Mouse (Mus musculus) CH12.LX (cell line): ENCODE measurements around the gene Klhdc9.

Source experiments
- CTCF ChIP-seq, 2 experiments: IDR thresholded peaks in 1 of 2; conservative IDR thresholded peaks in 1 of 2; 2 replicates each; pipeline ENCODE4 v1.5.1; 2011 to 2012; ENCODE audit warnings: low read depth in 2 of 2, low read length in 2 of 2, improper control_type of control experiment in 1 of 2, inconsistent platforms in 1 of 2, mild to moderate bottlenecking in 1 of 2, moderate library complexity in 1 of 2
- GABPA ChIP-seq: IDR thresholded peaks from 2 replicates; pipeline ENCODE4 v1.6.1; 2012; ENCODE audit warnings: low read depth, low read length, improper control_type of control experiment, inconsistent platforms; ENCODE audit not compliant: insufficient replicate concordance
- KAT2A ChIP-seq: IDR thresholded peaks from 2 replicates; pipeline ENCODE4 v1.6.1; 2012; ENCODE audit warnings: low read length, improper control_type of control experiment, inconsistent platforms; ENCODE audit not compliant: insufficient replicate concordance
- MYC ChIP-seq: IDR thresholded peaks from 2 replicates; pipeline ENCODE4 v1.6.1; 2011; ENCODE audit warnings: low read depth, mild to moderate bottlenecking, improper control_type of control experiment, low read length
- POLR2A ChIP-seq: IDR thresholded peaks from 2 replicates; pipeline ENCODE4 v1.6.1; 2011; ENCODE audit warnings: low read depth, mild to moderate bottlenecking, improper control_type of control experiment, low read length
- RAD21 ChIP-seq: IDR thresholded peaks from 2 replicates; pipeline ENCODE4 v1.6.1; 2011; ENCODE audit warnings: low read depth, mild to moderate bottlenecking, low read length, improper control_type of control experiment, moderate library complexity
- ZC3H11A ChIP-seq: IDR thresholded peaks from 2 replicates; pipeline ENCODE4 v1.6.1; 2012; ENCODE audit warnings: low read depth, mild to moderate bottlenecking, inconsistent platforms, low read length, improper control_type of control experiment

GRCm38 (mm10) chr1:171379935-171380599, 19.5 kb upstream of the Klhdc9 start:
- TF ChIP-seq ZC3H11A (no peak), POLR2A (no peak), CTCF (conservative IDR thresholded peaks at IDR 0.05 in 1 of 2, IDR thresholded peaks at IDR 0.05 in 1 of 2; ENCODE audit: low read depth in 2 of 2, low read length in 2 of 2) (peak; percentile 25 to 85; a peak in 2 of 4 replicates), GABPA (no peak), RAD21 (peak; percentile 45), MYC (no peak), KAT2A (no peak)
